Mouse (Mus musculus) telencephalon, adult 2 months (tissue): ENCODE results near the gene Pde10a.

Experiments
- DNase-seq: peaks from one replicate; pipeline ENCODE4 v3.0.0-alpha.2; 2011; ENCODE audit warnings: low read depth, low spot score

Gene Pde10a

GRCm38 (mm10) chr17:8745334-8745733, 220.2 kb downstream of the Pde10a start:
- no peak for DNase-seq

DNA sequence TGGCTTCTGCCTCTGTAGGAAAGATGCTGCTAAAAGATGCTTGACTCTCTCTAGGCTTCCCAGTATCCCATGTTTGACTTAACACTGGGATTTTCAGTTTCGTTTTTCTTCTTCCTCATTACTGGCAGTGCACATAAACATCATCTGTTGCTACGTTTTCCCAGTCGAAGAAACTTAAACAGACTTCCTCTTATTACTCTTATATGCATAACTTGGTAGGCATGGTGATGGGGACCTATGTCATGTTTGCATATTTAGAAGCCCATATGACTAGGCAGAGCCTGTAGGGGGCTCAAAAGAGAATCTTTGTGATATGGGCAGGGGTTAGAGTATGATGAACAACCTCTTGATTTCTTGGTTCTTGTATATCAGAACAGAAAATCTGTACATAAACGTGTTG, 224.3 kb downstream of the Pde10a start:
- DNase-seq = no peak

DNA sequence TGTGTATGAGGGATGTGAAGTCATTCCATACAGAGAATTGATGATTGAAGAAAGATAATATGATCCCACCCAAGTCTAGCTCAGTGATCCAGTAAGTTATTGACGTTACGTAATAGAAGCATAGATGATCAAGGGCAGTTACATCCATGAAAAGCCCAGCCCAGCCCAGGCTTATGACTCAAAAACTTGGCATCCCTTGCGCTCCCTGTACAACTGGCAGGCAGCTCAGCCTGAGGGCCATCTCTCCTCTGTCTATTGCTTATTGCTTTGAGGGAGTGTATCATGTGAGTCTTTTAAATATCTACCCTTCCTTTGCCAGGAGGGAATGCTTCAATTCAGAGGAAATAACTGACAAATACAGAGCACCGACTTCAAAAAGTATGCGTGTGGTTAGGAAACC, 232.4 kb downstream of the Pde10a start:
- no peak for DNase-seq

DNA sequence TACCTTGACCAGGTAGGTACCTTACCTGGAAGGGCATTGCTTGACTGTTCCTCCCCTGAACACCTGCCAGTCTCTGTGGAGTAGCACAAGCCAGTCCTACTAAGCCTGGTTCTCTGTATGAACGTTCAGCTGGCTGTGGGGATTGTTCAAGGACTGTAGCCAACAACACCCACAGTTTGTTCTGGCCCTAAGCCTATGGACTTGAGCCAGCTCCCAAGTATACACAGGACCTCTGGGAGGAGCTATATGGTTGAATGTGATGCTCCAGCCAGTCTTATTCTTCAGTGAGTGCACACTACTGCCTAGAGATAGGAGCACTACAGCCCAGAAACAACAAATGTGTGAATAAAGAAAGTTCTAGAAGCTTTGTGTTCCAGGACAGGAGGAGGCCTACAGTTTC, 238.1 kb downstream of the Pde10a start:
- DNase-seq = no peak

DNA sequence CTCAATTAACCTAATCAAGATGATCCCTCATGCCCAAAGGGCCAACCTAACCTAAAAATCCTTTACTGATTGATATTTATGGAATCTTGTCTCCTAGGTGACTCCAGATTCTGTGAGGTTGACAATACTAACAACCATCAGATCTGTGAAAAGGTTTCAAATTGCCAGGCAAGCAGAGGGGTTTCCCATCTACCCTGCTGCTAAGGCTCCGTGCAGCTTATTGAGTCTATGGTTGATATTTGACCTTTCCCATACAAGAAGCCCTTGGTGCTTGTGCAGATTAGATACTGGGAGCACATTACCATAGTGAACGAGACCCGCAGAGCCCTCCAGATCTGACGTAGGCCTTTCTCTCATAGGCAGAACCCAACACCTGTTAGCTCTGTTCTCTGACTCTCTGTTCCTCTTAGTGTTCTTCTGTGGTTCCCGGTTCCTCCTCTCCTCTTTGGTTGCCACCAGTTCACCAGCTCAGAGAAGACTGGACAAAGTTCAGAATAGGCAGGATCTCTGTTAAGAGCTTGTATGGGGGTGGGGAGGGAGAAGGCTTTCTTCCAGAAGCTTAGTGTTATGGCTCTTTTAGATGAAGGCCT, 240.9 kb downstream of the Pde10a start:
- DNase-seq = no peak

DNA sequence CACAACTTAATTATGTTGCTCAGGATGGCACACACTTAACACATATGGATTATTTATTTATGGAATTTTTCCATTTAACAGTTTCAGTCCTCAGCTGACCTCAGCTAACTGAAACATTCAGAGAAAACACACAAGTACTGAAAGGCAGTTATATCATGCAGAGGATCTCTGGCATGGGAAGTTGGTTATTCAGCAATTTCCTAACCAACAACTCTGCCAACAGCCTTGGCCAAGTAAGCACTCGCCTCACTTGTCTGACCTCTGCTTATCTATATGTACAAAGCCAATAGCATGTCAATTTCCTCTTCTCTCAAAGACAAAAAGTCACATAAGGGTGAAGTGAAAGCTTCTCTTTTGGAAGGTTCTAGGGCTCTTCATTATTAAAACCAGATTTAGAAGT, 244.0 kb downstream of the Pde10a start:
- DNase-seq = no peak

DNA sequence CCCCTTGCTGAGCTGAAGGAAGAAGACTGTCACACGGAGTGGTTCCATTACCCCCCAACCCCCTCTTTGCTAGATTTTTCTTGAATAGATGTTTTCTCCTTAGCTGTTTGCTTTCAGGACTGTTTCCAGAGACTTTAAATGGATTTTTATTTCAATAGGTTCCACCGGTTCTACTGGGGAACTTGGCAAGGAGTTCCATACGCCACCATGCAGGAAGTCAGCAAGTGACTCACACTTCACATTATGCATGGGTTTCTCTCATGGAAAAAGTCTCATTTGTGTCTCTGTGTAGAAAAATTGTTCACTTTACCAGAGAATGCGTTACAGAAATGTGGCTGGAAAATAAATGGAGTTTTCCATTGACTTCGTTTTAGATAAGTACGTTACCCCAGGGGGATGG, 248.2 kb downstream of the Pde10a start:
- DNase-seq = peak; percentile 83

DNA sequence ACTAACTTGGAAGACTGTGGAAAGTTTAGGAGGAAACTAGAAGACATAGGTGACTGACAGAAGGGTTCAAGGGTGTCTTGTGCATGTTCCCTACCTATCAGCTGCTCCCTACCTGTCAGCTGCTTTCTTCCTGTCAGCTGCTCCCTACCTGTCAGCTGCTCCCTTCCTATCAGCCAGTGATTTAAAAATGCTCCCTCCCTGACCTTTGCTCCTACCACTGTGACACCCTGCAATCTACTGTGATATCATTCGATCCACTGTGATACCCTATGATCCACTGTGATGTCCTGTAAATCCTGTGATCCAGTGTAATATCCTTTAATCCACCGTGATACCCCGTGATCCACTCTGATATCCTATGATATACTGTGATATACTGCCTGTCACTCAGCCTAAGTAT, 249.1 kb downstream of the Pde10a start:
- no peak for DNase-seq

- no peak for DNase-seq
Measured at GRCm38 (mm10) chr17:8775571-8776161, 250.5 kb downstream of the Pde10a start.

DNA sequence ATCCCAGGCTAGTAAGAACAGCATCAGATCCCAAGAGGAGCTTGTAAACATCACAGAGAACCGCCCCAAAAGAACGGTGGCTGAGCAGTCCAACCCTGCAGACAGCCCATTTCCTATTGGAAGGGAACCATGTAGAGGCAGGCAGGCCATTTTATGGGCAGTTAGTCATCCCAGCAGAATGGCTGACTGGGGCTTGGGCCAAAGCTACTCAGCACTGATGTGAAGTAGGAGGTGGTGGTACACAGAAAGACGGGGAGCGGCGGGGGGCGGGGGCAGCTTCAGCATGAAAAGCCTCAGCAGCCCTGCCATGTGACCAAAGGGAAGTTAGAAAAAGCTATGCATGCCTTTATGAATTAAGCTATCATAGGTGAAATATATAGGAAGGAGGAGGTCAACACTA, 252.5 kb downstream of the Pde10a start:
- DNase-seq = no peak

DNA sequence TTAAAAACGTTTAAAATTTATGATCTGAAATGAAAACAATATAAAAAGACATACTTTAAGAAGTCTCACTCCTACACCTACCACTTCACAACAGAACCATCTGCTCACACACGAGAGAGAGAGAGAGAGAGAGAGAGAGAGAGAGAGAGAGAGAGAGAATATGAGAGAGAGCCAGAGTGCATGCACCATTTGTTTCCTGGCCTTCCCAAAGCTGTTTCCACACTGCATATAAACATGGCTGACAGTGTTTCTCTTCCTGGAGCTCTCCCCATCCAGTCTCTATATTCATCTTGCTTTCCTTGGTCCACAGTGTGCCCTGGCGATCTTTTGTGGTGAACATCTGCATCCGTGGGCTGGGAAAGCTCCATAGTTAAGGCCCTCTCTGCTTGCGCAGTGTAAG, 253.7 kb downstream of the Pde10a start:
- no peak for DNase-seq

GRCm38 (mm10) chr17:8780484-8780883, 255.3 kb downstream of the Pde10a start:
- no peak for DNase-seq

- no peak for DNase-seq
Measured at GRCm38 (mm10) chr17:8781040-8781439, 255.9 kb downstream of the Pde10a start.

- DNase-seq = no peak
Measured at GRCm38 (mm10) chr17:8781576-8781975, 256.4 kb downstream of the Pde10a start.

GRCm38 (mm10) chr17:8785908-8786307, 260.7 kb downstream of the Pde10a start:
- DNase-seq = peak; percentile 78

DNA sequence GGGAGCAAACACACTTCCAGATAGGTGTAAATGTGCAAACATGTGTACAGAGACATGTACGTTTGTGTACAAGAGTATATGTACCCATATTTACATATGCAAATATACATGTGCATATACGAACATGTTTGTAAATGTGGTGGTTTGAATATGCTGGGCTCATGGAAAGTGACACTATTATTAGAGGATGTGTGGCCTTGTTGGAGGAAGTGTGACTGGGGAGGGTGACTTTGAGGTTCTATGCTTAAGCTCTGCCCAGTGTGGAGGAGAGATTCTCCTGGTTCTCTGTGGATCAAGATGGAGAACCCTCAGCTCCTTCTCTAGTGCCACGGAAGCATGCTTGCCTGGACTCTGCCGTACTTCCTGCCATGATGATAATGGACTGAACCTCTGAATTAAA, 261.3 kb downstream of the Pde10a start:
- no peak for DNase-seq

DNA sequence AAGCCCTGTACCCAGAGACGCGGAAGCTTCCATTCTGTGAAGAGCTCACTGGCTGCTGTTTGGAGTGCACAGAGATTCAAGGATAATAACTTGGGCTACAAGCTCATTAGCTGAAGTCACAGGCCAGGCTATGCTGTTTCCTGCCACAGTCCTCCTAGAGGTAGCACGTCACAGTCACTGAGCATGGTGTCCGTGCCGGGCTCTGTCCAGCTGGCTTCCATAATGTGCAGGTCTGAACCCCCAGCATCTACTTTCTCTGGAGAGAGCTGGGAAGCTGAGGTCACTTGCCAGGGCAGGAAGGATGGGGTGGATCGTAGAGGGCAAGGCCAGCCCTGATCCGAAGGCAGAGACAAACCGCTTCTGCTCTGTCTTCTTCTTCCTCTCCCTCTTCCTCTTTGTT, 262.6 kb downstream of the Pde10a start:
- no peak for DNase-seq

GRCm38 (mm10) chr17:8791561-8791960, 266.4 kb downstream of the Pde10a start:
- DNase-seq = no peak

DNA sequence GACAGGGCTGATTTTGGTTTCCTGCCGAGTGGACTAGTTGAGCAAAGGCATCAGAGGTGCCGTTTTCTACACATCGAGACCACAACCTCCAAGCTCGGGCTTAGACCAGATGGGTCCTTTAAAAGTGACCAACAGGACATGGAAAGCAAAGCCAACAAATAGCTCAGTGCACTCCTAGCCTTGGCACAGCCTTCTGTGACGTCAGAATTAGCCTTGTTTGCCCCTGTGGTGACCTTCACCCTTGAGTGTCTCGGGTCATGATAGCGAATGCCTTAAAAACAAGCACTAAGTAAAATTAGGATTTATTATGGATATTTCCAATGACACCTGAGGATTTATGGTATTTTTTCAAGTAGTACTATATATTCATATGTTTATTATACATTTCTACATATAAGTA, 267.4 kb downstream of the Pde10a start:
- DNase-seq = no peak

- no peak for DNase-seq
Measured at GRCm38 (mm10) chr17:8797624-8798023, 272.5 kb downstream of the Pde10a start.

- no peak for DNase-seq
Measured at GRCm38 (mm10) chr17:8798531-8799295, 273.5 kb downstream of the Pde10a start.

DNA sequence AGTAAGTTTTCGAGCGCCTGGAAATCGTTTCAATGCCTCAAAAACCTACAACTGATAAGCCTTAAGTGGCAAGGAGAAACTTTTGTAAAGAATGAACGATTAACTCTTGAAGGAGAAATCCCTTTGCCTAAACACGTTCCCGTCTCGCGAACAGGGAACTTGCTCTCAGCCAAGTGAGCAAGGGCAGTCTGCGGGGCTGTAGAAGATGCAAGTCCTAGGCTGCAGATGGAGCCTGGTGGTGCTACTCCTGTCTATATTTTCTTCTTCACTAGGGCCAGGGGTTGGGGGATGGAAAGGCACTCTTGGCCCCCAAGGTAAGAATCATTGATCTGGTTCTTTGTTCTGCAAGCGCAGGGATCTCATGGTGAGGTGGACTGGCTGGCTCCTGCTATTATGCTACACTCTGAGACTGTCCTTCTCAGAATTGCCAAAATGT, 274.1 kb downstream of the Pde10a start:
- DNase-seq = no peak

- DNase-seq = no peak
Measured at GRCm38 (mm10) chr17:8799914-8800420, 274.8 kb downstream of the Pde10a start.
